Mouse (Mus musculus): ENCODE measurements around the gene Chn2.

GRCm38 (mm10) chr6:54289774-54290500, 250.6 kb downstream of the Chn2 start:
- TF ChIP-seq CTCF (IDR thresholded peaks at IDR 0.05; ENCODE audit: borderline replicate concordance, insufficient read depth, low read depth, low read length) = no peak
- TF ChIP-seq POLR2A (IDR thresholded peaks at IDR 0.05; ENCODE audit: borderline replicate concordance, insufficient read depth, low read length) = no peak

All from cerebellum, adult 2 months (tissue).